Mouse (Mus musculus) ES-CJ7 (cell line): ENCODE measurements at regions not wholly inside any gene's neighbourhood (a gene's known extent, or its start where the extent isn't known, plus 50 kb on each side); places are given as distances from the start of the nearest gene placed in this dataset.

ENCODE experiments used
- DNase-seq: peaks from one replicate; pipeline ENCODE4 v3.0.0; 2011; ENCODE audit warnings: low read depth, low spot score

- no peak for DNase-seq
Measured at GRCm38 (mm10) chr7:125155291-125155690, 289.2 kb upstream of the Kdm8 start.

- no peak for DNase-seq
Measured at GRCm38 (mm10) chr7:125166881-125167351, 277.6 kb upstream of the Kdm8 start.

- no peak for DNase-seq
Measured at GRCm38 (mm10) chr7:125167666-125168065, 276.8 kb upstream of the Kdm8 start.

DNA sequence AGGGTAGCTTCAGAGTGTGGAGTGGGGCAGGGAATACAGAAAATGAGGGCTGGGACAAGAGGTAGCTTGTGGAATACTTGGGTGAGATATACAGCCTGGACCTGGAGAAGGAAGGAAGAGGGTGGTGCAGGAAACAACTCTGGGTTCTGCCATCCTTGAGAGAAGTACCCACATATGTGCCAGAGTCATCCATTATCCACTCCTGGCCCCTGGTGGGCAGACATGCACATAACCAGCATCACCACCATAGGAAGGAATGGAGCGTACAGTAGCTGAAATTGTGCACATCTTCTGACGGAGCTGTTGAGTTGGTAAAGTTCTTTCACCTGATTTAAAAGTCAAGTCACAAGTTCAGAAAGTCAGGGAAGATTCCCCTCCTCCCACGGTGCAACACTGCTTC lies 262.9 kb upstream of the Kdm8 start:
- DNase-seq: no peak

- DNase-seq: no peak
Measured at GRCm38 (mm10) chr7:125182266-125182665, 262.2 kb upstream of the Kdm8 start.

- peak; percentile 29 for DNase-seq
Measured at GRCm38 (mm10) chr7:125183011-125183410, 261.5 kb upstream of the Kdm8 start.

DNA sequence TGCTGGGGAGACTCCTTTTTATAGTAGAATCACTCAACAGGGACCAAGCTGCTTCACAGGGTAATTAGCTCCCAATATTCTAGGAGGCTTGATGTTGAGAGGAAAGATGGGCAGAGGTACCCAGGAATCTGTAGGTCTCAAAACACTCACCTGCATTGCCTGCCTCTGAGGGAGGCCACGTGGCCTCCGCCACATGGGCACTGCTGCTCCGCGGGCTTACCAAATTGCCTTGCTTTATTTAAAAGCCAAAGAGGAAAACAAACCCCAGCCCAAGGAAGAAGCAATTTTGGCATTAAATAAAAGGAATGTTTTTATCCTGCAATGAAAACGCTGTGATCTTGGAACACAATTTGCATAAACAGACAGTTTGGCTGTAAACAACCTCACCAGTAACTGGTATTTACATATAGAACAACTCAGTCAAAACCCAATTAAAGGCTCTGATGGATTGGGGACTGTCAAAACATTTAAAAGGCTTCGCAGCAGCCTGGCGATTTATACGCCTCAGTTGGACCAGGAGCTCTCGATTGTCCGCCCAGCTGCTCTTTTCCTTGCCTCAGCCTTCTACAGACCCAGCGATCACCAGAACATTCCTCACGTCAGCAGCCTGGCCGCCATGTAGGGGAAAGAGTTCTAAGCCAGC lies 259.3 kb upstream of the Kdm8 start:
- no peak for DNase-seq

- no peak for DNase-seq
Measured at GRCm38 (mm10) chr7:125187011-125187740, 257.3 kb upstream of the Kdm8 start.

DNA sequence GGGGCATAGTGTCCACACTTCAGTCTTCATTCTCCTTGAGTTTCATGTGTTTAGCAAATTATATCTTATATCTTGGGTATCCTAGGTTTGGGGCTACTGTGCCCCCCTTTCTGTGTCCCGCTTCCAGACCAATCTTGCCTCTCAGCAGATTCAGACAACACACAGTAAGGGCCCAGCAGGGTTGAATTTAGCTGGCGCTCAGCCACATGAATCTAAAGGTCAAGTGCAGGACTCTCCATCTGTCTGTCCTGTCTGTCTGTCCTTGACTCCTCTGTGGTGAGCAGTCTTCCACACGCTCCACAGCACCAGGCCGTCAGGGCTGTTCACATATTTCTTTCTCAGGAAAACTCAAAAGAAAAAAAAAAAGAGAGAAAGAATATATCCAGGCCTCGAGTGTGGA lies 255.5 kb upstream of the Kdm8 start:
- DNase-seq: no peak

DNA sequence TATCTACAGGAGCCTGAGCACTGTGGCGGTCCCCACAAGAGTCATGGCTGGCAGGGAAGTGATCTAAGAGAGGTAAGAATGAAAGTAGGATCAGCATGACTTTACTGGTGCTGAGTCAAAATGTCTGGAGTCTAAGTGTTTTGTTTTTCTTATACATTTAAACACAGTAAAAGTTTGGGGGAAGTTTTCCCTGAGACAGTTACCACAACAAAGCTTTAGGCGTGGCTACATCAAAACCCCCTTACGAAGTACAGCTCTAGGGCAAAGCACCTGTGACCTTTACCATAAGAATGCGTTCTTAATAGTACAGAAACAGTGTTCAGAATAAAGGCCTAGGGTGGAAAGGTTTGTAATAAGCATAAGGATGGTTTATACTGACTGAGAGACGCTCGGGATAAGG lies 254.4 kb upstream of the Kdm8 start:
- DNase-seq: peak; percentile 59

DNA sequence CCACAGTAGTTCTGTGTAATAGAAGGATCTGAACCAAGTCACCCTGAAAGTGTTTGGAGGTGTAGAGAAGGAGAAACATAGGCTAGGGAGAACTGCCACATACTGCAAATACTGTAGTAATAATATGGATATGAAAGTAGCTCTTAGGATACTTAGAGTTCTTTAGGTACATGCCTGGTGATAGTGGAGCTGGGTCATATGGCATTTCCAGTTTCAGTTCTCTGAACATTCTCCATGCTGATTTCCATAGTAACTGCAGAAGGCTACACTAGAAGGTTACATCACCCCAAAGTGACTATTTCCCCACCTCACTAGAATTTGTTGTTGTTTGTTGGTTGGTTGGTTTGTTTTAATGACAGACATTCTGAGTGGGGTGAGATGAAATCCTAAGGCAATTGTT lies 253.2 kb upstream of the Kdm8 start:
- no peak for DNase-seq

GRCm38 (mm10) chr7:125211346-125211973 lies 233.0 kb upstream of the Kdm8 start:
- DNase-seq: no peak

GRCm38 (mm10) chr7:125214036-125214435 lies 230.4 kb upstream of the Kdm8 start:
- DNase-seq: no peak

- DNase-seq: no peak
Measured at GRCm38 (mm10) chr7:125217630-125218029, 226.8 kb upstream of the Kdm8 start.

GRCm38 (mm10) chr7:125222684-125223083 lies 221.8 kb upstream of the Kdm8 start:
- no peak for DNase-seq

- DNase-seq: no peak
Measured at GRCm38 (mm10) chr7:125234911-125235310, 209.6 kb upstream of the Kdm8 start.

GRCm38 (mm10) chr7:125237026-125237425 lies 207.4 kb upstream of the Kdm8 start:
- DNase-seq: no peak

DNA sequence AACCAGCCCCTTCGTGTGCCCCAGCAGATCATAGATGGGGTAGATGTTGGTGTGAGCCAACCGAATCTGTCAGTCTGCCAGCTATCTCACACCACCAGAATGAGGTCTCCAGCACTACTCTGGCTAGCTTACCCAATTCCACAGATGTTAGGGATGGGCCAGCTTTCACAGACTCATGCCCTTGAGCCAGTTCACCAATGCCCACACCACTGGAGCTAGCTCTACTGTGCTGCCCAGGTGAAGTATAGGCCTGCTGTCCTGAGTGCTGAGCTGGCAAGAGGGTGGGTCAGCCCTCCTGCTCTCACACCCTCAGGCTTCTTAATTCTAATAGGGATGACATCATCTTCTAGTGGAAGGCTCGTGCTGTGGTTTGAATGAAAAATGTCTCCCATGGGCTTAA lies 201.5 kb upstream of the Kdm8 start:
- no peak for DNase-seq

- DNase-seq: no peak
Measured at GRCm38 (mm10) chr7:125248386-125248785, 196.1 kb upstream of the Kdm8 start.

- DNase-seq: no peak
Measured at GRCm38 (mm10) chr7:125250385-125250784, 194.1 kb upstream of the Kdm8 start.

GRCm38 (mm10) chr7:125250970-125251585 lies 193.4 kb upstream of the Kdm8 start:
- no peak for DNase-seq

- no peak for DNase-seq
Measured at GRCm38 (mm10) chr7:125254302-125254701, 190.2 kb upstream of the Kdm8 start.
